Mouse (Mus musculus): ENCODE measurements at regions not wholly inside any gene's neighbourhood (a gene's known extent, or its start where the extent isn't known, plus 50 kb on each side); places are given as distances from the start of the nearest gene placed in this dataset.
A peak's percentile ranks its signal among the peaks of the same experiment; 100 is the strongest.

- Histone ChIP-seq H3K4me1 (ENCODE audit: control insufficient read depth, insufficient read depth, low read length) (no peaks in the 10 kb centered on the region), H3K27me3 (ENCODE audit: control insufficient read depth, insufficient read depth, low read length) (no peaks in the 10 kb centered on the region), H3K9ac (ENCODE audit: low read depth, low read length) (no peak overlapping the region), H3K4me3 (no peak overlapping the region), H3K79me2 (replicated peaks; ENCODE audit: control insufficient read depth, insufficient read depth, low read length) (no peaks in the 10 kb centered on the region), H3K36me3 (ENCODE audit: control insufficient read depth, insufficient read depth, low read length) (no peaks in the 10 kb centered on the region), H3K27ac (no peak overlapping the region)
- TF ChIP-seq CTCF (IDR thresholded peaks at IDR 0.05), result no peak
- TF ChIP-seq EP300 (IDR thresholded peaks at IDR 0.05; ENCODE audit: insufficient read depth, low read depth, low read length), result no peak
- TF ChIP-seq POLR2A (IDR thresholded peaks at IDR 0.05; ENCODE audit: insufficient read depth, low read depth, low read length), result no peak
- no peak for DNase-seq
- 95% methylated on average over 32 of the region's 32 CpGs for WGBS
- intact Hi-C loops (cut with DNase I), result no loop called here
These were observed 68.5 kb upstream of the Cdyl2 start for GRCm38 (mm10) chr8:116801313-116801712.

- Histone ChIP-seq H3K9ac (ENCODE audit: low read depth, low read length) (no peak overlapping the region), H3K4me3 (no peak overlapping the region), H3K27ac (no peak overlapping the region), H3K36me3 (ENCODE audit: control insufficient read depth, insufficient read depth, low read length) (no peaks in the 10 kb centered on the region), H3K4me1 (ENCODE audit: control insufficient read depth, insufficient read depth, low read length) (no peaks in the 10 kb centered on the region), H3K79me2 (replicated peaks; ENCODE audit: control insufficient read depth, insufficient read depth, low read length) (no peaks in the 10 kb centered on the region), H3K27me3 (ENCODE audit: control insufficient read depth, insufficient read depth, low read length) (no peaks in the 10 kb centered on the region)
- WGBS, result 80% methylated on average over 14 of the region's 14 CpGs
- intact Hi-C loops (cut with DNase I), result no loop called here
- no peak for DNase-seq
- TF ChIP-seq POLR2A (IDR thresholded peaks at IDR 0.05; ENCODE audit: insufficient read depth, low read depth, low read length) (no peak), EP300 (IDR thresholded peaks at IDR 0.05; ENCODE audit: insufficient read depth, low read depth, low read length) (no peak), CTCF (IDR thresholded peaks at IDR 0.05) (no peak)
These were observed 67.8 kb upstream of the Cdyl2 start for GRCm38 (mm10) chr8:116800636-116801035.

GRCm38 (mm10) chr8:116798981-116799380 is 66.2 kb upstream of the Cdyl2 start:
- Histone ChIP-seq H3K27ac (no peak overlapping the region), H3K36me3 (ENCODE audit: control insufficient read depth, insufficient read depth, low read length) (no peaks in the 10 kb centered on the region), H3K4me1 (ENCODE audit: control insufficient read depth, insufficient read depth, low read length) (no peaks in the 10 kb centered on the region), H3K27me3 (ENCODE audit: control insufficient read depth, insufficient read depth, low read length) (no peaks in the 10 kb centered on the region), H3K4me3 (no peak overlapping the region), H3K79me2 (replicated peaks; ENCODE audit: control insufficient read depth, insufficient read depth, low read length) (no peaks in the 10 kb centered on the region), H3K9ac (ENCODE audit: low read depth, low read length) (no peak overlapping the region)
- intact Hi-C loops (cut with DNase I), result no loop called here
- 94% methylated on average over 4 of the region's 4 CpGs for WGBS
- TF ChIP-seq EP300 (IDR thresholded peaks at IDR 0.05; ENCODE audit: insufficient read depth, low read depth, low read length) (no peak), CTCF (IDR thresholded peaks at IDR 0.05) (0 out of 2 replicates have a peak, but pooled peaks have one; percentile 5)
- no peak for DNase-seq

DNA sequence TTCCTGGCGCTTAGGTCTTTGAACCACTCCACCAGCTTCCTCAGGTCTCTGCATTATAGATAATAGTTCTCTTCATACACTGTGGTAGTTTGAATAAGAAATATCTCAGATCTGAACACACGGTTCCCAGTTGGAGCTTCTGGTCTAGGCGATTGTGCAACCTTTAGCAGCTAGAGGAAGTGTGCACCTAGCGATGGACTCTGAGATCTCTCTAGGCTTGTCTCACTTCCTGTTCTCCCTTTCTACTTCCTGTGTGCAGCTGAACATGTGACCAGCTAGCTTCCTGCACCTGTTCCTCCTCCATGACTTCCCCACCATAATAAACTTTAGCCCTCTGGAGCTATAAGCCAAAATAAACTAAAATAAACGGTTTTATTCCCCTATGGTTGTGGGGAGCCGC is 62.9 kb upstream of the Cdyl2 start:
- WGBS, result 78% methylated on average over 6 of the region's 6 CpGs
- TF ChIP-seq POLR2A (IDR thresholded peaks at IDR 0.05; ENCODE audit: insufficient read depth, low read depth, low read length) (no peak), CTCF (IDR thresholded peaks at IDR 0.05) (no peak)
- intact Hi-C loops (cut with DNase I), result no loop called here

GRCm38 (mm10) chr8:116793107-116793506 is 60.3 kb upstream of the Cdyl2 start:
- TF ChIP-seq EP300 (IDR thresholded peaks at IDR 0.05; ENCODE audit: insufficient read depth, low read depth, low read length), result no peak
- TF ChIP-seq POLR2A (IDR thresholded peaks at IDR 0.05; ENCODE audit: insufficient read depth, low read depth, low read length), result no peak
- TF ChIP-seq CTCF (IDR thresholded peaks at IDR 0.05), result no peak
- DNase-seq, result no peak
- no peaks in the 10 kb centered on the region for H3K27me3 ChIP-seq (ENCODE audit: control insufficient read depth, insufficient read depth, low read length)
- H3K4me3 ChIP-seq, result no peak overlapping the region
- no peaks in the 10 kb centered on the region for H3K4me1 ChIP-seq (ENCODE audit: control insufficient read depth, insufficient read depth, low read length)
- WGBS, result 59% methylated on average over 1 of the region's 1 CpGs
- intact Hi-C loops (cut with DNase I), result no loop called here
- no peaks in the 10 kb centered on the region for H3K36me3 ChIP-seq (ENCODE audit: control insufficient read depth, insufficient read depth, low read length)
- H3K27ac ChIP-seq, result no peak overlapping the region
- no peaks in the 10 kb centered on the region for H3K79me2 ChIP-seq (replicated peaks; ENCODE audit: control insufficient read depth, insufficient read depth, low read length)
- no peak overlapping the region for H3K9ac ChIP-seq (ENCODE audit: low read depth, low read length)

More for the DNA sequence above, 62.9 kb upstream of the Cdyl2 start:
- H3K27me3 ChIP-seq (ENCODE audit: control insufficient read depth, insufficient read depth, low read length), result no peaks in the 10 kb centered on the region
- no peaks in the 10 kb centered on the region for H3K79me2 ChIP-seq (replicated peaks; ENCODE audit: control insufficient read depth, insufficient read depth, low read length)
- H3K4me3 ChIP-seq, result no peak overlapping the region
- no peak overlapping the region for H3K27ac ChIP-seq
- no peaks in the 10 kb centered on the region for H3K4me1 ChIP-seq (ENCODE audit: control insufficient read depth, insufficient read depth, low read length)
- DNase-seq, result no peak
- no peaks in the 10 kb centered on the region for H3K36me3 ChIP-seq (ENCODE audit: control insufficient read depth, insufficient read depth, low read length)
- no peak overlapping the region for H3K9ac ChIP-seq (ENCODE audit: low read depth, low read length)

DNA sequence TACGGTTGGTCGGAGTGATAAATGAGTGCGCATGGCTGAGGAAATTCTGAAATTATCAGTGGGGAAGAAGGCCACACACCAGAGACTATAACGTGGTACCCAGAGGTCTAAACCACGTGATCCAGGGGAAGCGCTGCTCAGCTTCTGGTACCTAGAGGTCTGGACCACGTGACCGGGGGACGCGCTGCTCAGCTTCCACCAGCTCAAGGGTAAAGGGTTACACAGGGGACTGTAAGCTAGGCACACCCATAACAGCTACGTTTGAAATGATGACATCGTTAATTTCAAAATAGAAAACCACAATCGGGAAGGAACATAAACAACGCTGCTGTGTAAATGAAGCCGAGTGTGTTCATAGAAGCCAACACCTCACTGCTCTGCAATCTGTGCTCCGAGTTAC is 57.5 kb upstream of the Cdyl2 start:
- no peak overlapping the region for H3K27ac ChIP-seq
- WGBS, result 77% methylated on average over 16 of the region's 16 CpGs
- no peak for DNase-seq
- H3K27me3 ChIP-seq (ENCODE audit: control insufficient read depth, insufficient read depth, low read length), result no peaks in the 10 kb centered on the region
- intact Hi-C loops (cut with DNase I), result no loop called here
- no peak overlapping the region for H3K9ac ChIP-seq (ENCODE audit: low read depth, low read length)
- H3K4me3 ChIP-seq, result no peak overlapping the region
- H3K4me1 ChIP-seq (ENCODE audit: control insufficient read depth, insufficient read depth, low read length), result no peaks in the 10 kb centered on the region
- H3K79me2 ChIP-seq (replicated peaks; ENCODE audit: control insufficient read depth, insufficient read depth, low read length), result no peaks in the 10 kb centered on the region
- H3K36me3 ChIP-seq (ENCODE audit: control insufficient read depth, insufficient read depth, low read length), result no peaks in the 10 kb centered on the region
- TF ChIP-seq EP300 (IDR thresholded peaks at IDR 0.05; ENCODE audit: insufficient read depth, low read depth, low read length), result no peak
